Mouse (Mus musculus): ENCODE results near the gene Ftl1. TPM values are rescaled to one million over a fixed set of nuclear protein-coding genes. Genes with fewer than 3 reads are reported as not detected.

Ftl1 gene
- total RNA-seq, 2 experiments from 2014 or later = 1,437 to 1,911 TPM

DNA sequence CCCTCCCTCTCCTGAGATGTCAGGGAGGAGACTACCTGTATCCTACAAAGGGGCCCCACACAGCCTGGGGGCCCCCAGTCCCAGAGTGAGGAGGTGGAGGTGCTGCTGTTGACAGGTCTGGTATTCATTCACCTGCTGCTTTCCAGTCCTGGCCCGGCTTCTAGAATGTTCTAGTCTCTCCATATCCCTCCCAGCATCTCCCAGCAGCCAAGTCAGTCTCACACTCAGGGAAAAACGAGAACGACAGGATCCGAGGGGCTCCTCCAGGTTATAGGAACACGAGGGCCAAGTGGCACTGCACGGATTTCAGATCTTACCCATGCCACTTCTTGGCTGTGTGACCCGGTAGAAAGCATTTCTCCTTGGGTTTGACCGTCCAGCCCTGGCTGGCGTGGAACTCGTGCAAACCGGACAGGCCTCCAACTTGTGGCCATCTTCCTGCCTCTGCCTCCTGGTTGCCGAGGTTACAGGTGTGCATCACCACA, 44.9 kb downstream of the Ftl1 start:
- DNase-seq (ENCODE audit: low spot score in 2 of 2) = no peak

DNA sequence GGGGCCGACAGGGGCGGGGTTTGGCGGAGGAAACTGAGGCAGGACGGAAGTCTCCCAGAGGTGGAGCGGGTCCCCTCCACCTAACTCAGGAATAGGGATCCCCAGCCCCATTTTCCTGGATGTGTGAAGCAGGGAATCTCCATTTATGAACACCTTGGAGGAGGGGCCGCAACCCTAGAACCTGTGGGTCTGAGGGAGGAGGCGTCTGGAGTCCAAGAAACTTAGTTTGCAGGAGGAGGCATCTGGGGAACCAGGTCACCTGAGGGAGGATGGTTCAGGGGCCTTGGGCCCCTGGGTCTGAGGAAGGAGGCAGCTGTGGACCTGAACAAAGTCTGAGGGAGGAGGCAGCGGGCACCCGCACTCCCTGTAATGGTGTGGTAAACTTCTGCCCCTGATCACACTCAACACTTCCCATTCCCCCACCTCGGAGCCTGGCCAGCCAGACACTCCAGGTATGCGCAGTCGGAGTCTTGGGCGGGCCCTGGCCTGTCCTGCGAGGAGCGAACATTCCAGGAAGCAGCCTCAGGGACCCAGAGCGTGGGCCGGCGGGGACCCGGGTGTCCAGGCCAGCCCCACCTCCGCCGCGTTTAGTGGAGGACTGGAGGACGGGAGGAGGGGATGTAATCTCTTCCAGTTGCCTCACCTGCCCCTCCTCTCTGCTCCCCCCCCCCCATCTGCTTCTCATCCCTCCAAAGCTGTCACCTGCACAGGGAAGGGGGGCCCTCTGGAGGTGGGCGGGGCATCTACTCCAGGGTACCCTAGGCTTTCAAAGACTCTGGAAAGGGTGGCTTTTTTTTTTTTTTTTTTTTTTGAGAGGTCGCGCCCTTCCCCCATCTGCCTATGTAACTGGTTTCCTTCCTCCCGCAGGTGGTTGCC, 45.6 kb downstream of the Ftl1 start:
- DNase-seq (ENCODE audit: low spot score in 2 of 2) = no peak

DNA sequence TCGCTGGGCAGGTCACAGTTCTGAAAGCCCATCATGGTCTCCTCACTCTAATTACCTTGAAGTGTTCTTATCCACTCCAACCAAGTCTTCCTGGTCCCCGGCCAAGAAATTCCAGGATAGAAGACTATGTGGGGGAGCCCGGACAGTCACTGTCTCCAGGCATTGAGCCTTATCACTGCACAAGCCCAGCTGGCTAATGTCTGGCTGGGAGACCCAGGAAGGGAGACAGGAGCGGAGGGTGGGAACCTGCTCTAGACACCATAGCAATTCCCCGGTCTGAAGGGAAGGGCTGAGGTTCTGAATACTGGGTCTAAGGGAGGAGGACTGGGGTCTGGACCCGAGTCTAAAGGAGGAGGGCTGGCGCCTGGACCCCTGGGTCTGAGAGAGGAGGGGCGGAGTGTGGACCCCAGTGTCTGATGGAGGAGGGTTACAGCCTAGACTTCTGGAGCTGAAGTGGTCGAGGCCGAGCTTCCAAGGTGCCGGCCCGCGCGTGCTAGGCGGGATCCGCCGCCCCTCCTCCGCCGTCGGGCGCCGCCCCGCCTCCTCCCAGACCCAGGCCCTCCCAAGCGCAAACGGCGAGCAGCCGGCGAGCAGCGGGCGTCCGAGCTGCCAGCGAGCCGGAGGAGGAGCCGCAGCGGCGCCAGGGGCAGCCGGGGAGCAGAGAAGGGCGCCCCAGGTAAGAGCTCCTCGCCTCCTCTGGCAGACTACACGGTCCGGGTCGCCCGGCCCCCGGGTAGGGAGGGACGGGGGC, 46.4 kb downstream of the Ftl1 start, which contains the start of gene Ntf5:
Gene Ntf5, plus strand, starts transcription at position 583 of the 751 bp plus-strand sequence.
- no peak for DNase-seq (ENCODE audit: low spot score in 2 of 2)

DNA sequence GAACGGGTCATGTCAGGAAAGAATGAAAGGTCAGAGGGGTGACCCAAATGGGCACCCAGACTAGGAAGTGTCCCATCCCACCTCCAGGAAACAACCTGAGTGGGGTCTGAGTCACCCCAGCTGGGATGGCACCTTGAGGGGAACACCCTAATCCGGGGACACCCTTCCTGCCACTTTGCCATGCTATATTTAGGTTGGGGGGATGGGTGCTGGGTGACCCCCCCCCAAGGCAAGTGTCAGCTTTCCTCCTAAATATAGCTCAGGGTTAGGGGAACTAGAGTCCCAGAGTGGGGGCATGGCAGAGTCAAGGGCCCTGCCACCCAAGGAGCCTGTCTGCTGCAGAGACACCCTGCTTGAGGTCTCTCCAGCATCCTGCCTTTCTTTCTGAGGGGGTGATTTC, 47.3 kb downstream of the Ftl1 start:
- no peak for DNase-seq (ENCODE audit: low spot score in 2 of 2)

DNA sequence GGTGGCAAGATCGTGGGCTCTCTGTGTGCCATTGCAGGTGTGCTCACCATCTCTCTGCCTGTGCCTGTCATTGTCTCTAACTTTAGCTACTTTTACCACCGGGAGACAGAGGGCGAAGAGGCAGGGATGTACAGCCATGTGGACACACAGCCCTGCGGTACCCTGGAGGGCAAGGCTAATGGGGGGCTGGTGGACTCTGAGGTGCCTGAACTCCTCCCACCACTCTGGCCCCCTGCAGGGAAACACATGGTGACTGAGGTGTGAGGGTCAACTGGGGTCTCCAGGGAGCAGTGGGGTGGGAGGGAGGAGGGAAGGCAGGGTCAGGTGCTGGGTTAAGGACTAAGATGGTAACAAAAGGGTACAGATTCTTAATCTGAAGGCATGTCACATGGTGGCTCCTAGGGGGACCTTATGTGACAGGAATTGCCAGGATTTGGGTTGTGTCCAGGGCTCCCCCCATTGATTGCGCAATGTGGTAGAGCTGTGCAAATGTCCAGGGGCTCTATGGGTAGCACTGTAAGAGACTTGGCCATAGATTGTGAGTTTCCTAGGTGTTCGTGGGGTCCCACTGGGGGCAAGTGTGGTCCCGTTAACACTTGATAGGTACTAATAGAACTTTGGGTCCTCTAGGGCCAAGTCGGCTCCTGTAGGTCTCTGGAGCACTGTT, 50.1 kb downstream of the Ftl1 start:
- DNase-seq (ENCODE audit: low spot score in 2 of 2) = no peak

DNA sequence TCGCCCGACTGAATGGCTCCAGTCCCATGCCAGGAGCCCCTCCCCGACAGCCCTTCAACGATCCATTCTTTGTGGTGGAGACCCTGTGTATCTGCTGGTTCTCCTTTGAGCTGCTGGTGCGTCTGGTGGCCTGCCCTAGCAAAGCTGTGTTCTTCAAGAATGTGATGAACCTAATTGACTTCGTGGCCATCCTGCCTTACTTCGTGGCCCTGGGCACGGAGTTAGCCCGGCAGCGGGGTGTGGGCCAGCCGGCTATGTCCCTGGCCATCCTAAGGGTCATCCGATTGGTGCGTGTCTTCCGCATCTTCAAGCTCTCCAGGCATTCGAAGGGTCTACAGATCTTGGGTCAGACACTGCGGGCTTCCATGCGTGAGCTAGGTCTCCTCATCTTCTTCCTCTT, 50.7 kb downstream of the Ftl1 start:
- no peak for DNase-seq (ENCODE audit: low spot score in 2 of 2)

DNA sequence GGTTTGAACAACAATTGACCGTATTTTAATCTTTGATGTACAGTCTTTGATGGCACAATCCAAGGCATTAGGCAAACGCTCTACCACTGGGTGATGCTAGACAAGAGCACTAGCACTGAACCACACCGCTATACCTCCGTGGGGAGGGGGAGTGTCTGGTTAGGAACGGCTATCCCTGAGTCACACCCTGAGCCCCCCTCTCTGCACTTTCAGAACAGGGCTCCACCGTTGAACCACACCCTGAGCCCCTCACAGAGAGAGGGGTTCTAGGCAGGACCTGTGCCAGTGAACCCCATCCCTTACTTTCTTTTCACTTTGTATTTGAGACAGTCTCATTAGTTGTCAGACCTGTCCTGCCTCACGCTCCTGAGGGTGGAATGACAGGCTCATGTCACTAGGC, 51.3 kb downstream of the Ftl1 start:
- no peak for DNase-seq (ENCODE audit: low spot score in 2 of 2)

Small RNAs within 50 kb of the gene (microRNA-seq; reads per million reads assigned to microRNA genes)
- 0.61 to 2.8 reads per million in 2 experiments for gene Gm22133 (ENCODE audit: borderline number of aligned reads in 2 of 2)

Other genes with a start within 250 kb of the Ftl1 start
- not detected for gene Dkkl1, start 247.7 kb downstream of the Ftl1 start, total RNA-seq (2021)
- 10 to 100 TPM in 1 of 2 experiments, 1 to 10 TPM in 1; 8.5 to 11.7 TPM for gene Tead2, start 244.1 kb downstream of the Ftl1 start, total RNA-seq (2021)
- gene Cd37, start 220.8 kb downstream of the Ftl1 start, total RNA-seq (2021) = 1 to 10 TPM; 4.0 to 7.4 TPM
- not detected for gene Slc6a16, start 218.8 kb downstream of the Ftl1 start, total RNA-seq (2021)
- gene Slc6a21, start 182.4 kb downstream of the Ftl1 start, total RNA-seq (2021) = under 1 TPM in 1 of 2 experiments, not detected in 1; 0.19 TPM
- 10 to 100 TPM in 1 of 2 experiments, 1 to 10 TPM in 1; 7.8 to 11.0 TPM for gene Trpm4, start 126.1 kb downstream of the Ftl1 start, total RNA-seq (2021)
- gene Hrc, start 124.6 kb downstream of the Ftl1 start, total RNA-seq (2021) = under 1 TPM; 0.17 to 0.83 TPM
- 1 to 10 TPM; 1.7 to 3.2 TPM for gene Ppfia3, start 92.9 kb downstream of the Ftl1 start, total RNA-seq (2021)
- 1 to 10 TPM; 1.3 to 1.7 TPM for gene Lin7b, start 89.3 kb downstream of the Ftl1 start, total RNA-seq (2021)
- gene Snrnp70, start 64.1 kb downstream of the Ftl1 start, total RNA-seq (2021) = 100 to 1,000 TPM; 262 to 325 TPM
- gene Kcna7, start 54.2 kb downstream of the Ftl1 start, total RNA-seq (2021) = not detected
- gene Ntf5, start 46.2 kb downstream of the Ftl1 start, total RNA-seq (2021) = under 1 TPM; 0.17 to 0.45 TPM
- not detected for gene Lhb, start 39.1 kb downstream of the Ftl1 start, total RNA-seq (2021)
- gene Gys1, start 25.0 kb downstream of the Ftl1 start, total RNA-seq (2021) = 10 to 100 TPM; 40.4 to 61.6 TPM
- 10 to 100 TPM; 41.9 to 43.3 TPM for gene Ruvbl2, start 21.8 kb downstream of the Ftl1 start, total RNA-seq (2021)
- 10 to 100 TPM; 58.2 to 64.3 TPM for gene Bax, start 7.0 kb upstream of the Ftl1 start, total RNA-seq (2021)
- 1 to 10 TPM in 1 of 2 experiments, under 1 TPM in 1; 0.66 to 2.6 TPM for gene Tulp2, start 22.0 kb upstream of the Ftl1 start, total RNA-seq (2021)
- gene Gm45808, start 26.9 kb upstream of the Ftl1 start, total RNA-seq (2021) = 10 to 100 TPM; 42.8 to 43.4 TPM
- gene Dhdh, start 28.9 kb upstream of the Ftl1 start, total RNA-seq (2021) = 10 to 100 TPM; 73.2 to 77.2 TPM
- gene Nucb1, start 50.5 kb upstream of the Ftl1 start, total RNA-seq (2021) = 100 to 1,000 TPM; 272 to 283 TPM
- gene Ppp1r15a, start 66.4 kb upstream of the Ftl1 start, total RNA-seq (2021) = 10 to 100 TPM; 47.1 to 48.6 TPM
- gene Plekha4, start 66.4 kb upstream of the Ftl1 start, total RNA-seq (2021) = 1 to 10 TPM; 2.5 to 2.7 TPM
- gene Hsd17b14, start 95.0 kb upstream of the Ftl1 start, total RNA-seq (2021) = 1 to 10 TPM in 1 of 2 experiments, under 1 TPM in 1; 0.83 to 3.0 TPM
- gene Bcat2, start 110.3 kb upstream of the Ftl1 start, total RNA-seq (2021) = 100 to 1,000 TPM; 164 to 265 TPM
- 1 to 10 TPM in 1 of 2 experiments, not detected in 1; 1.4 TPM for gene Fgf21, start 155.6 kb upstream of the Ftl1 start, total RNA-seq (2021)
- gene Fut1, start 157.4 kb upstream of the Ftl1 start, total RNA-seq (2021) = not detected
- gene Izumo1, start 161.9 kb upstream of the Ftl1 start, total RNA-seq (2021) = under 1 TPM; 0.22 to 0.33 TPM
- gene Rasip1, start 167.6 kb upstream of the Ftl1 start, total RNA-seq (2021) = 10 to 100 TPM; 16.0 to 27.6 TPM
- 1 to 10 TPM; 2.4 to 7.7 TPM for gene Mamstr, start 180.1 kb upstream of the Ftl1 start, total RNA-seq (2021)
- gene Fut2, start 206.5 kb upstream of the Ftl1 start, total RNA-seq (2021) = under 1 TPM in 1 of 2 experiments, not detected in 1; 0.13 TPM
- under 1 TPM; 0.36 to 0.61 TPM for gene Ntn5, start 224.1 kb upstream of the Ftl1 start, total RNA-seq (2021)
- gene Sec1, start 234.5 kb upstream of the Ftl1 start, total RNA-seq (2021) = under 1 TPM; 0.23 to 0.35 TPM
- gene Car11, start 240.0 kb upstream of the Ftl1 start, total RNA-seq (2021) = 10 to 100 TPM; 15.8 to 16.9 TPM
- gene Dbp, start 245.2 kb upstream of the Ftl1 start, total RNA-seq (2021) = 10 to 100 TPM; 64.8 to 96.6 TPM